Mouse (Mus musculus) spleen, postnatal 10 days (tissue): ENCODE measurements around the gene 1700029I15Rik.

Experiments
- DNase-seq, 2 experiments: peaks; one replicate each; pipeline ENCODE4 v3.0.0; 2021 to 2022; ENCODE audit warnings: low spot score in 2 of 2

The 1700029I15Rik gene

DNA sequence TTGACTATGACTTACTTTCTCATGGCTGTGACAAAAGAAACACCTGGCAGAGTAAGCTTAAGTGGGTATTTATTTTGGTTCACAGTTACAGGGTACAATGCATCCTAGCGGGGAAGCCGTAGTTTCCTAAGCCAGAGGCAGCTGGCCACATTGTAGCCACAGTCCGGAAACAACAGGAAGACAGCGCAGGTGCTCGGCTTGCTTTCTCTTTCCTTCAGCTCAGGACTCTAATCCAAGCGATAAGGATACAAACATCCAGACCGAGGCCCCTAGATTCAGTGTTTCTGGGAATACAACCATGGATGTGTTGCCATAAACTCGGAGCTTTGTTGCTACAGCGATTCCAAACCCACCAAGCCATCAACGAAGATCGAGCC is 8.9 kb upstream of the 1700029I15Rik start:
- no peak for DNase-seq

DNA sequence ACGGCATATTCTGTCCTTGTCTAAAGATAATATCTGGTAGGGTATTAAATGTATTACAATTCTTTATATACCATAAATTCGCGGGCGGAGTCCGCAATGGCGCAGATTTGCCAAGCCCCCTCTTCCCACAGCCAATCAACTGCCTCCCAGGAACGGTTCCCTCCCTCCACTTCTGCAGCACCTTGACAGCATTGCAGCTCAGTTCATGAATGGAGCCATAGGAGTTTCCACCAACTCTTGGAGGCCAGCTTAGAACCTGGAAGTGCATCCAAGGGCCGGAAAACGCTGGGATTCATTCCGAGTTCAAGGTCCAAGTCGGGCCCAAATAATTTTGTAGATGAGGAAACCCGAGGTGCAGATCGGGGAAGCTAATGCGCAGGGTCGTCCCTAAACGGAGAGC is 7.8 kb upstream of the 1700029I15Rik start, which contains the start of the genes Pex16 and Large2:
Gene Pex16, plus strand, starts transcription at position 163 of the 400 bp plus-strand sequence.
Gene Large2, minus strand, starts transcription at position 356 of the 400 bp plus-strand sequence.
- DNase-seq: peak in 1 of 2 experiments; percentile 58

DNA sequence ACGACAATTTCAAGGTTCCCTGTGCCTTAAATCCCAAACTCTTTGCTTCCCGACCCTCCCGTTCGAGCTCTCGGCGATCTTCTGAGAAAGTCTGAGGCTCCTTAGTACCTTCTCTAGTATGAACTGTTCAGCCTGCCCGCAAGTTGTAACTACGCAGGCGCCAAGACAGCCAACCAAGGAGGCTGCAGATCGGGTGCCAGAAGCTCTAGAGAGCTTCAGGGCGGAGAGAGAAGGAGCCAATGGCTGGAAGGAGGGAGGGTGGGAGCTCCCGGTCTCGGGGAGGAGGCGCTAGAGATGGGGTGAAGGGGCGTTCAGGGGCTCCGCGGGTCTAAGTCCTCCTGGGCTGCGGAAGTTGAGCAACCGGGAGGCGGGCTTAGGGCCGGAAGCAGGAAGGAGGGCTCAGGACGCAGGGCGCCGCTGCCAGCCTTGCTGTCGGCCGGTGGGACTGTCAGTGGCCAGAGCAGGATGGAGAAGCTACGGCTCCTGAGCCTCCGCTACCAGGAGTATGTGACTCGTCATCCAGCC is 7.2 kb upstream of the 1700029I15Rik start:
- DNase-seq: peak; percentile 81 to 93

DNA sequence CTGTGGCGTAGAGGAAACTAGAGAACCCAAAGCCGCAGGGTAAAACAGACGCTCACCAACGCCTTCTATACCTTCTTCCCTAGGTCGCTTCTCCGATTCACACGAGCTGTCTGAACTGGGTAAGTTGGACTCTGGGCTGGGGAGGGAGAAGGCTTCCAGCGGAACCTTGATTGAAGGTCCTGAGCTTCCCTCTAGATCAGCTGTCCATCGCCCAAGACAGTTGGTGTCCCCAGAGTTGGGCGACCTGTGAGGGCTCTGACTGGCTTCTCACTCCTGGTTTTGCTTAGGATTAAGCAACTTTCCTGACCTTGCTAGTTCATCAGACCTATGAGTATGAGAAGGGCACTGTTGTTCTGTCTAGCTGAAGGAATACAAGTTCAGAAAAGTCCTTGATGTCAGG is 6.5 kb upstream of the 1700029I15Rik start:
- DNase-seq: no peak

DNA sequence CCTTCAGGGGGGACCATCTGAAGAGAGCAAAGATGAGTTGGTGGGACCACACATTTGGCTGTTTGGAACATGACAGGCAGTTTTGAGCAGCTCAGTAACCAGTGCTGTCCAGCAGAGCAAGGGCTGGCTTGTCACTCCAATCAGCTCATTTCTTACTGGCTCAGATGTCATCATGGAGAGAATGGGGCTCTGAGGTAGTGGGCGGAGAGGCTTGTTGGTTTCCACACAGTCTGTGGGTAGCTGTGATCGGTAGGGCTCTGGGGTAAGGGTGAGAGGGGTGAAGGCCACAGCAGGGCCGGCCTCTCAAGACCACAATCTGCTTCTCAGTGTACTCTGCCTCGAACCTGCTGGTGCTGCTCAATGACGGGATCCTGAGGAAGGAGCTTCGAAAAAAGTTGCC is 6.0 kb upstream of the 1700029I15Rik start:
- DNase-seq: no peak

DNA sequence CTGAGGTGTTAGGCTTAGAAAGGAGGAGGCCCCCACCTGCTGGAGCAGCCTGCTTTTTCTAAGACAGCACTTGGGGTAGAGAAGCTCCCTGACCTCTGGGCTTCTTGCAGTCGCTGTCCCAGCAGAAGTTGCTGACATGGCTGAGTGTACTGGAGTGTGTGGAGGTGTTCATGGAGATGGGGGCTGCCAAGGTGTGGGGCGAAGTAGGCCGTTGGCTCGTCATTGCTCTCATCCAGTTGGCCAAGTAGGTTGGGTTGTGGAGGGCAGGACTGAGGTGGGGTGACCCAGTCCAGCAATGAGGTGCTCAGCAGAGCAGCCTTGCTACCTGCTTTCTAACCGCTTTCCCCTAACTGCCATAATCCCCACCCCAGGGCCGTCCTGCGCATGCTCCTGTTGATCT is 5.0 kb upstream of the 1700029I15Rik start:
- DNase-seq: no peak

DNA sequence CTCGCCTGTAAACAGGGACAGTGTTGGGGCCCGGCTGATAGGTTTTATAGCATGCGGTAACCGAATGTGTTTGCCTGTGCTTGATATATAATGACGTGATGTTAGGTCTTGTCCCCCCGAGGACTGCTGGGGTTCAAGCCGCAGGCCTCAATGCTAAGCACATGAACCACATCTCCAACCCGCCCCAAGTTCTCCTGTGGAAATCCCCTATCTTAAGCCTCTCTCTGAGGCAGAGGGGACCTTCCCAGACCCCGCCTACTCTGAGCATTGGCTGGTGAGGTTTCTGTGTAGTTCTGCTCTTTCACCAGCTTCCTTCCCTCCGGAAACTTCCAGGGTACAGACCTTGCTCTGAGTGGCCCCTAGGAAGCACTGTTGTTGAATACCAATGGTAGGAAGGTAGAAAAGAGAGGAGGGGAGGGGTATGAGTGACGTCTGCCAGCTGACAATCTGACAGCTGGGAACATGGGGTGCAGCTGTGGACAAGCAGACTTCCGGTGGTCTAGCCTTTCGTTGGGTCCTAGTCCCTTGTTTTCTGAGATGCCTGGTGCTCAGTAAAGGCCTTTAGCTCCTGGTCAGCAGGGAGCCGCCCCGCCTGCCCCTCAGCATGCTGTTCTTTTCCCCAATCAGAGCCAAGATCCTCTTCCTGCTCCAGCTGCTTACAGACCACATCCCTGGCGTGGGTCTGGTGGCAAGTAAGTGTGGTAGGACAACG is 2.4 kb upstream of the 1700029I15Rik start:
- no peak for DNase-seq

DNA sequence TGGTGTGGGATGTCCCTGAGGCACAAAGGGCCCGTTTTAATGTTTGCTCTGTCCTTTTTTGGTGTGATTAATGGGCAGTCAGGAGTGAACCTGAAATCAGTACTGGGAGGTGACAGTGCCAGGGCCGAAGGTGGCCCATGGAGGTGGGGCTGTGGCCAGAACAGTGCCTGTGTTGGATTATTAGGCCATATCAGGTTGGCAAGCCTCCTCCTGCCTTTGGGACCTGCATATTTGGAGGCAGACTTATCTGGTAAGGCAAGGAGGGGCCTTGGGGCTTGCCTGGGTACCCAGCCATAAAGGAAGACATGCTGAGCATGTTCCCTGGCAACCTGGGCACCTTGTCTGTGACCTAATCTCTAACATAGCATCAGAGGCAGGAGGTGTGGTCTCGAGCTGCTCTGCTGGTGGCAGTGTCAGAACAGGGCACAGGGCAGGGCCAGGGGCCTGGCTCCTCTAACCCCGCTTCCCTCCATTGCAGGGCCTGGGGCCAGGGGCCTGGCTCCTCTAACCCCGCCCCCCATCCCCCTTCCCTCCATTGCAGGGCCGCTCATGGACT is 1.8 kb upstream of the 1700029I15Rik start:
- no peak for DNase-seq

DNA sequence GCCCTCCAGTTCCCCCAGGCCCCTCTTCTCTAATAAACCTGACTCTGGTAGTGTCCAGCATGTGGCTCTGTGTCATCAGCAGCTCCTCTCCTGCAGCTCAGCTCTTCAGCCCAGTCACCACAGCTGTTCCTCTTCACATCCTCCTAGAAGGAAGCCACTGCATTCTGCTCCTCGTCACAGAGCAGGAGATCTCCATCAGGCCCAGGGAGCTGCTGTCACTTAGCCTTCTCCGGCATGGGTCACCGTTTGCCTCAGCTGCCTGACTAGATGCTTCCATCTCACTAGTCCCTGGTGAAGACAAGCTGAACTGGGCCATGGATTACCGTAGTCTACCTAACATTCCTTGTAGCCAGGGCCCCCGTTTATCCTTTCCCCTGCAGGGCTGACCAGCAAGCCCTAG is 1.2 kb upstream of the 1700029I15Rik start:
- no peak for DNase-seq

DNA sequence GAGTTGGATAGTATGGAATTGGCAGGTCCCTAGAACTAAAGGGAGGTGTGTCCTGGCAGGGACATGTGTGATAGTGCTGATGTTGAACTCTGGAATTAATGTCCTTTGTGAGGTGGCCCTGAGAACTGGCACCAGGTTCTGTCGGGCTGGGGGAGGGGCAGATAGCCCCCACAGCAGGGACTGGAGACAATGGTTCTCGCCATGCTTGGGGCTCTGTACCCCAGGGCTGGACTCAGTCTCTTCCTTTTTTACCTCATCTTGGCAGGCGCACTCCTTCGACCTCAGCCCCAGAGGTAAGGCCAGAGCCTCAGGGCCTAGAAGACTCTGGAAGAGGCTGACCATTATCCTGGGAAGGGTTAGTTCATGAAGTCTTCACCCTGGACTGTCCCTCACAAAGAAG is 421 bp downstream of the 1700029I15Rik start:
- no peak for DNase-seq

DNA sequence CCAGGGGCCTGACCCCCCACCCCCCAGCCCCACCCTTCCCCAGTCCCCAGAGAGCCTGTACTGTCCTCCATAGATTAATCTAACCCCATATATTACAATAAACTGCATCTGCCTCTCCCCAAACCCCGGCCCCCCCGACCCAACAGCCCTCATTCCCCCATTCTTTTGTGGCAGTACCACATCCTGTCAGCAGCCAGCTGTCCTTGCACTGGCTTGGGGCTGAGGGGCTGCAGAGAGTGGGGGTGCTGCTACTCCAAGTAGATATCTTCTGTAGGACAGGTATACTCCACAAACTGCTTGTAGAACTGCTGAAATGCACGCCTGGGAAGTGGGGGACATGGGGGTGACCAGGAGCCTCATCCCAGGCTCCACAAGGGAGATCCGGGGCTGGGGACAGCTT is 1.8 kb downstream of the 1700029I15Rik start:
- no peak for DNase-seq

DNA sequence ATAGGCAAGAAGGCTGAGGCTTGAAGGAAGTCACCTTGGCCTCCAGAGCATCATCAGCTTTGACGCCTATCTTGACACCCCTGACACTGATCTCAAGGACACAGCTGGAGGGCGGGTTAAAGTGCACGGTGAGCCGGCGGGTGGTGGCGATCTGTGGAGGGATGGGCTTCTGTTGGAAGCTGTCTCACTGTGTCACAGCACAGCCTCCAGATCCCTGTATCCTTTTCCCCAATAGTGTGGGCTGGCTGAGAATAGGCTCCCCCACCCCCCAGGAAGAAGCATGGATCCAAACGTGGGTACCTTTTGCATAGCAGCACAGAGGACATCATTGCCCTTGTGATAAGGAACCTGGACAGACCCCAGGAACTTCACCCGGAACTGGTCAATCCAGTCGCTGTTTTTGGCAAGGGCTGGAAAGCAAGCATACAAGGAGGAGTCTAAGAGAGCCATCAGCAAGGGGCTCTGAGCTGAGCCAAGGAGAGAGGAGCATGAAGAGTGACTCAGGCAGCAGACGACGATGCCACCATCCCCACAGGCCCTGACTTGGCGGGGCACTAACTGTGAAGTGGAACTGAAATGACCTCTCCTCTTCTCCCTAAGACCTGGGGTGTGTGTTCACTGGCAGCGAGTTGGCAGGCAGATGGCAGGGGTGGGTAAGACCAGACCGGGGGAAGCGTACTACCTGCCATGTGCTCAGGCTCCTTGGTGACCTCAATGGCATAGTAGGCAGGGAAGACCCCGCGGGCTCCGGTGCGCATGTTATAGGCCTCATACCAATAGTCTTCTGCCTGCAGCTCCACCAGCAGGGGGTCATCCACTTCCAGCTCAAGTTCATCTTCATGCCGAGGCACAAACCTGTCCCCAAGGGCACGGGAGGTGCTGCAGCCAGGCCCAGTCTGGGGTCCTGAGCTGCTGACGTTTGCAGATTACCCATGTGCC is 3.0 kb downstream of the 1700029I15Rik start:
- no peak for DNase-seq

DNA sequence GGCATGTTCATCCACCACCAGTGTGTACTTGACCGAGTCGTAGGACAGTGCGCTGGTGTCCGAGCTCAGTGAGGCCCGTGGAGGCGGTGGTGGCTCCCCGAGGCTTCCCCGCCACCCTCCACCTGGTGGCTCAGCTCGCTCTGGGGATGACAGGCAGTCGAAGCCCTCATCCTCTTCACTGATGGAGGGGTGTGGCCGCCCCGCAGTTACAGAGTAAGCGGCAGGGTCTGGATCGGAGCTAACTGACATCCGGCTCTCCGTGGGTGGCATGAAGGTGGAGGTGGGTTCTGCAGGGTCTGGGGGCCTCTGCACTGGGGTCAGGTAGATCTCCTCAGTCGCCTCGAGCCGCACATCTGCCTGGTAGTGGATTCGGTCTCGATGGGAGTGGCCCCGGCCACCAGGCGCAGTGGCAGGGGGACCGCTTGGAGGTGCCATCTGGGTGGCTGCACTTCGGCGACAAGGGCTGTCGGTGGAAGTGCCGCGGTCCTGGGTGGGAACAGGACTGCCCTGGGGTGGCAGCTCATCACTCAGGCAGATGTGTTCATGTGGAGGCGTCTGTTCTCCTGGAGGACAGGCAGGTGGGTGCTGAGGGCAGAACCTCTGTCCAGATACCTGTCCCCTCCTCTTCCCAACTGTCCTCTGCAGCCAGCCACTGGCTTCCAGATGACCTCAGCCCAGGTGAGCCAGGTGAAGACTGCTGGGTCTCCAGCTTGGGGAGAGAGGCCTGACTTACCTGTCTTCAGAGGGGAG is 4.7 kb downstream of the 1700029I15Rik start:
- DNase-seq: no peak

DNA sequence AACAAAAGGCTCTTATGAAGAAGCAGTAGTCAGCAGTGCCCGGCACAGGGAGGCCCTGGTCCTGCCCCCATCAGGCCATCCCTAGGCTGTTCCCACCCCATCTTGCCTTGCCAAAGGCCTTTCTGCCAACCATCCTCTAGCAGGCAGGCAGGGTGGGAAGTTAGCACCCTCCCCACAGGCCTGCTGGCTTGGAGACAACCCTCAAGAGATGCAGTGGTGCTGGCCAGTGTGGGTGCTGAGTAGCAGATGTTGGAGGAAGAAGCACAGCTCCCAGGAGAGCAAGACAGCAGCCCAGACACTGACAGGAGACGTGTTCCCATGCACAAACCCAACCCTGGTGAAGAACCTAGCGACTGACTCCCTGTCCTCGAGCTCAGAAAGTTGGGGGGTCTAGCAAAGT is 5.3 kb downstream of the 1700029I15Rik start:
- DNase-seq: no peak

DNA sequence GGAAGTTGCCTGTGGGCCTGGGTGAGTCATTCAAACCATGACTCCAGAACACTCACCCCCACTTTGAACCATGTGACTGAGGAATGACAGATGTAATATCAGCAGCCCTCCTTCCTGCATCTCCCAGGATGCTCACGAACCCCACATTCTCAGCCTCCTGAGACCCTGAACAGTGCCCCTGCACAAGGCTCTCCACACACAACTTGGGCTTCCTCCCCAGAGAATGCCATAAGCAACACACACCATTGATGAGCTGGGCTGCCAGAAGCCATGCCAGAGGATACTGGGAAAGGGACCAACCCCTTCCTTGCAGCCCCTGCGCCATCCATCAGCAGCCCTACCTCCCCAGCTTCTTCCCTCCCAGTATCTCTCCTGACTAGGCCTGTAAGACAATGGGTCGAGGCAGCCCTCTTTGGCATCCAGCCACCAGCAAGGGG is 5.8 kb downstream of the 1700029I15Rik start:
- DNase-seq: no peak

DNA sequence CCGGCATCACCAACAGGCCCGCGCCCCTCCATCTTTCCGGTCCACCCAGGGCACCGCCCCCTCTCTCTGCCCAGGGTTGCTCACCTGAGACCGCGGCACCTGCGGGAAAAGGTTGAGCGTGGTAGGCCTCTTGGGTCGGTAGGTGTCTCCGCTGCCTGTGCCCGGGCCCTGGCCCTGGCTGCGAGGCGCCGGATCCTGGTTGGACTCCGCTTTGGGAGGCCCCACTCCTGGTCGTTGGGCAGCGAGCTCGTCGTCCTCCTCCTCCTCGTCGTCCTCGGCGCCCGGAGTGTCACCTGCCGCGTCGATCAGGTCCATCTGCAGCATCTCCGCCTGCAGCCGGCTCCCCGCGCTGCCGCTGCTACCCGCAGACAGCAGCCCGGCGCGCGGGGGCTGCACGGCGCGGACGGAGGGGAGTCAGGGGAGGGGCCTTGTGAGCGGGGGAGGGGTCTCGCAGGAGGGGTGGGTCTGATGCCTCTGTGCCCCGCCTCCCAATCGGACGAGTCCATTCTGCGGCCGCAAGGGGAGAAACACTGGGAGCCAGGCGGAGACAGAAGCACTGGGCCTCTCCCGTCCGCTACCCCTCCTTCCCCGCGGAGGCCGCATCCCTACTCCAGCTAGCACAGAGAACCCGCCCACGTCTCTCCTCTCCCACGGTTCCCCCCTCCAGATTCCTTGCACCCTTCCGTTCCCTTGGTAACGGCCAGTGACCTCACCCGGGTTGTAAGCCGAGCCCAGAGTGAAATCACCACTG is 6.7 kb downstream of the 1700029I15Rik start:
- DNase-seq: peak in 1 of 2 experiments; percentile 46

DNA sequence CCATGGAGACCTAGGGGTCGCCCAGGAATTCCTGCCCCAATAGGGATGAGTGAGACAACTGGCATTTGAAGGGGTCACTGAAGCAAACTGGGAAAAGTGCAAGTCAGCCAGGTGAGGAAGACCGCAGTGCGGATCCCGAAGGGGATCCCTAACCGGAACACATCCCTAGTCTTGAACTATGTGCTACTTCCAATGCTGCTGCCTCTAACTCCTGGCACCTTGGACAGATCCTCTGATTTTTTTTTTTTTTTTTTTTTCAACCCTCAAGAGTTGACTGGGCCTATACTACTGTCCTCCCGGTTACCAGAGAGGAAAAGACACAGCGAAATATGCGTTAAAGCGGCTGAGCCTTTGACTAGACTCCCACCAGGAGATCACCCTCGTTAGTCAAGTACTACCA is 7.3 kb downstream of the 1700029I15Rik start:
- no peak for DNase-seq

DNA sequence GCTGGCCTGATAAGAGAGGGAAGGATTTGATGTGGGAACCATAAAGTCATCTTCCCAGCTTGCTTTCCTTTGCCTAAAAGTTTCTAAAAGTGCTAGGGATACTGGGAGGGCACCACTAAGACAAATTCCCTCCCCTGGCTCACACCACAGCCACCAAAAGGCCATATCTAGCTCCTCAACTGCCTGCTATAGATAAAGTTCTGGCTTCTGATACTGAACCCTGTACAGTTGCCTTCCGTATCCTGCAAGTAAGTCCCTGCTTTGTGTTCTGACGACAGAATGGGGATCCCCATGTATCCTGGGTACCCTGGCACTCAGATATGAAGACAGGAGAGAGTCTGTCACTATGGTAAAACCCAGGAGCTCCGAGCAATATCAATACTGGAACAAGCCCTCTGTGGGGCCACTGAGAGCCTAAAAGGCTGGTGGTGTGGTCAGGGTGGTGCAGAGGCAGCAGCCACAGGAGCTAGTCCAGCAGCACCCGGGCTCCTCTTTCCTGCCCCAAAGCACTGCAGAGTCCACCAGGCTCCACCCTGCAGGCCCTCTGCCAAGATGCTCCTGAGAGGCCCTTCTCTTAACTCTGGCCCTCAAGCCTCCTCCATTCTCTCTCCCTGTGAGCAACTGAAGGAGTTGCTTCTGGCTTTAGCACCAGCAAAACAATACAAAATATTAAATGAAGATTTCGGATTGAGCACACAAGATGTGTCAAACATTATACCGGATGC is 8.0 kb downstream of the 1700029I15Rik start:
- DNase-seq: no peak

DNA sequence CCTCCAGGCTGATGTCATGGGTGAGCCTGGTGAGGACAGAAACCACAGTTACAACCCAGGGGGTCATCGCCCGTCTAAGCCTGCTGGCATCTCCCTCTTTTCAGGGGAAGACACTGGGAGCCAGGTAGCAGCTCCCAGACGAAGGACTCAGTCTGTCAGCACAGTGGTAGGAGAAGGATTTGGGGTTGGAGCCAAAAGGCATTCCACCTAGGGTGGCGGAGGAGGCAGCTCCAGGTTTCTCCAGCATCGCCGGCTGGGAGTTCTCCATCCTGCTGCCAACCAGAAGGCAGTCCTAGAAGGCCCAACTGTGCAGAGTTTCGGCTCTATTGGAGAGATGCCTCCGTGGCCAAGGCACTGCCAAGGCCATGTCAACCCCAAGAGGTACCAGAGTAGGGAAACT is 8.8 kb downstream of the 1700029I15Rik start:
- DNase-seq: no peak

DNA sequence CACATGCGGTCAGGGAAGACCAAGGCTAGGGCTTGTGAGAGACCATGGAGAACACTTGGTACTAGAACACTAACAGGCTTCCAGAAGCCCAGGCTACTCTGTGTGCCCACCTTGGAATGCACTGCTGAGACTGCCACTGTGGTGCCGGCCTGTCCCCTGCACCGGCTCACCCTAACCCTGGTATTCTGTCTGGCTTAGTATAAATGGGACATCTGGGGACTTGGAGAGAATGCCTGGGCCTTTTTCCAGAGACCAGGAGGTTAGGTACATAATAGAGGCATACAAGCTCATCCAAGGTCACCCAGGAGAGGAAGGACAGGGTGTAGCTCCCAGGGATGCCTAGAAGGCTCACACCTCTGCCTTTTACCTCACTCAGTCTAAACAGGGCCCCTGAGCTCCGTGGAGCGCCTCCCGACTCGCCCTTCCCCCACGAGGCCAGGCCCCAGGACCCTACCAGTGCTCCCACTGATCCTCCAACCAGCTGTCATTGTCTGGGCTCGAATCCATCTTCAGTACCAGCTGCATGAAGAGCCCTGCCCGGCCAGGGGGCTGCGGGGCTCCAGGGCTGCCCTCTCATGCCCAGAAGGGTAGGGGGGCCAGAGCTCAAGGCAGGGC is 9.5 kb downstream of the 1700029I15Rik start:
- no peak for DNase-seq
